Mouse (Mus musculus): ENCODE results near the gene Pdlim4. TPM values are rescaled to one million over a fixed set of nuclear protein-coding genes. Genes with fewer than 3 reads are reported as not detected.
"Not testable (repeated sequence)": the region's sequence is repeated elsewhere in the genome, so short reads cannot be mapped to it uniquely, and the experiment has no call there.

Pdlim4 gene
- polyA plus RNA-seq, 1 experiment: 2.9 TPM

DNA sequence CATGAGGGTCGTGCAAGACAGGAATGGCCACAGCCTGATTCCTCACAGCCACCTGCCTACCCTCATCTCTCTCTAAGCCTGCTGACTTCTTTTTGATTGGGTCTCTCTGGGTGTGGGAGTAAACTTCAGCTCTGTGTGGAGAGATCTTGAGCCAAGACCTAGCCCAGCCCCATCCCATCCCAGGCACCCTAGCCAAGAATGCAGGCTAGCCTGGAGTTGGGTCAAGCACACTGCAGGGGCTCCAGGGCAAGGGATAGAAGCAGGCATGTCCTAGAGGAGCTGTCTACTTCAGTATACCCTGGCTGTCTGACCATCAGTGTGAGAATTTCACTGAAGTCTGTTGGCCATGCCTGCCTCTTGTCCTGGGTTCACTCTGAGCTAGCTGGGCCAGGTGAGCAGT, 9.3 kb downstream of the Pdlim4 start:
- H3K27ac ChIP-seq (replicated peaks; ENCODE audit: low read depth, low read length): no peak overlapping the region
- H3K4me1 ChIP-seq (ENCODE audit: control insufficient read depth, insufficient read depth, insufficient read length, low read length): peaks cover 14% of the 10 kb centered on the region
- no peak overlapping the region for H3K4me3 ChIP-seq (ENCODE audit: insufficient read depth, low read depth, low read length)

- H3K4me3 ChIP-seq (ENCODE audit: insufficient read depth, low read depth, low read length): no peak overlapping the region
- peaks cover 14% of the 10 kb centered on the region for H3K4me1 ChIP-seq (ENCODE audit: control insufficient read depth, insufficient read depth, insufficient read length, low read length)
- H3K27ac ChIP-seq (replicated peaks; ENCODE audit: low read depth, low read length): no peak overlapping the region
Measured at GRCm38 (mm10) chr11:54058643-54059042, 10.2 kb downstream of the Pdlim4 start.

GRCm38 (mm10) chr11:54058056-54058617, 10.7 kb downstream of the Pdlim4 start:
- Histone ChIP-seq H3K27ac (replicated peaks; ENCODE audit: low read depth, low read length) (no peak overlapping the region), H3K4me1 (ENCODE audit: control insufficient read depth, insufficient read depth, insufficient read length, low read length) (peaks cover 14% of the 10 kb centered on the region), H3K4me3 (ENCODE audit: insufficient read depth, low read depth, low read length) (no peak overlapping the region)

DNA sequence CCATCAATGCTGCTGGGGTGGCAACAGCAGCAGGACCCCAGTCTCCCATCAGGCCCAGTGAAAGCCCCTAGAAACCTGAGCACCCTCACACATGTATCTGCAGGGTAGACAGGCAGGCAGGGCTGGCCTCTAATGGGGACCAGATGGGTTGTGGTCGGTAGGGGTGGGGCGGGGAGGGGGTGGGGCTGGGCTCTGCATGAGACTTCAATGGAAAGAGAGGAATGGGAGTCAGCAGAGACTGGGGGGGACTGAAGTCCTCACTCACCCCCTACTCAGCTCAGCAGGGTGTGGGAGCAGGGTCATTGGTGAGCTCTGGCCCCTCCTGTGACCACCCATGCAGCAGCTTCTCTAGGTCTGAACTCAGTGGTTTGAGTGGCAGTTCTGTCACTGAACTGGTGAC, 11.4 kb downstream of the Pdlim4 start:
- H3K4me3 ChIP-seq (ENCODE audit: insufficient read depth, low read depth, low read length): no peak overlapping the region
- peaks cover 11% of the 10 kb centered on the region for H3K4me1 ChIP-seq (ENCODE audit: control insufficient read depth, insufficient read depth, insufficient read length, low read length)
- no peak overlapping the region for H3K27ac ChIP-seq (replicated peaks; ENCODE audit: low read depth, low read length)

GRCm38 (mm10) chr11:54056132-54056531, 12.7 kb downstream of the Pdlim4 start:
- peaks cover 5% of the 10 kb centered on the region; the same call in 1 of the 2 replicates for H3K4me1 ChIP-seq (ENCODE audit: control insufficient read depth, insufficient read depth, insufficient read length, low read length)
- no peak overlapping the region for H3K27ac ChIP-seq (replicated peaks; ENCODE audit: low read depth, low read length)

DNA sequence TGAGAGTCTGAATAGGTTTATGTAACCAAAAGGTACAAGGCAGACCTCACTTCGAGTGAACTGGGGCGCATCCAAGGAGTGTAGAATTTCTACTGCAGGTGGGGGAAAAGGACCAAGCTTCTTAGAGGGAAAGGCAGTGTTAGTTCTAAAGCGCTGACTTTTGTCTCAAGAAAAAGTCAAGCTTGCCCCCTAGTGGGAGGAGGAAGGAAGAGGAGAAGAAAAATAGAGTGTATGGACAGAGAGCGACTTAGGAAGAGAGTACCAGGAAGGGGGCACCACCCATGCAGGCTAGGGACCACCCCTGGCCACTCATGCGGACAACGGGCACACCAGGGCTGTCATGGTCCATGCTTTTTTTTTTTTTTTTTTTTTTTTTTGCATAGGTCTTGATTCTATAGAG, 14.6 kb downstream of the Pdlim4 start:
- Histone ChIP-seq H3K27ac (replicated peaks; ENCODE audit: low read depth, low read length) (no peak overlapping the region), H3K4me1 (ENCODE audit: control insufficient read depth, insufficient read depth, insufficient read length, low read length) (no peaks in the 10 kb centered on the region; the same call in 1 of the 2 replicates), H3K4me3 (ENCODE audit: insufficient read depth, low read depth, low read length) (no peak overlapping the region)

More at GRCm38 (mm10) chr11:54056132-54056531, 12.7 kb downstream of the Pdlim4 start:
- H3K4me3 ChIP-seq (ENCODE audit: insufficient read depth, low read depth, low read length): no peak overlapping the region

GRCm38 (mm10) chr11:54053090-54053489, 15.7 kb downstream of the Pdlim4 start:
- H3K4me1 ChIP-seq (ENCODE audit: control insufficient read depth, insufficient read depth, insufficient read length, low read length): no peaks in the 10 kb centered on the region; the same call in 1 of the 2 replicates
- H3K4me3 ChIP-seq (ENCODE audit: insufficient read depth, low read depth, low read length): no peak overlapping the region
- no peak overlapping the region for H3K27ac ChIP-seq (replicated peaks; ENCODE audit: low read depth, low read length)

DNA sequence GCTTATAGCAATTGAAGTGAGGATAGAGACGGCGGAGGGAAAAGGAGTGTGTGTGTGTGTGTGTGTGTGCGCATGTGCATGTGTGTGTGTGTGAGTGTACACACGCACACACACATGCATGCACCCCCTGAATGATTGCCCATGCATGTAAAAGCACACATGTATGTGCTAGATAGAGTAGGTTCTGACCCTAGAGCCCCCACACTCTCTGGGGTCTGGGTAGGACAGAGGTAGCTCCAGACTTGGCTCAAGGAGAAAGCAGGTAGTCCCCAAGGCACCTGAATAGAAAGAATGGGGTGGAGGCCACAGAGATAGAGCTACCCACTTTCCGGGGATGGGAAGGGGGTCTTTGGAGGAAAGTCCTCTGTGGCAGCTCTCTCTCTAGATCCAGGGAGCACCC, 16.7 kb downstream of the Pdlim4 start:
- Histone ChIP-seq H3K27ac (replicated peaks; ENCODE audit: low read depth, low read length) (no peak overlapping the region), H3K4me3 (ENCODE audit: insufficient read depth, low read depth, low read length) (no peak overlapping the region), H3K4me1 (ENCODE audit: control insufficient read depth, insufficient read depth, insufficient read length, low read length) (no peaks in the 10 kb centered on the region; the same call in 1 of the 2 replicates)

- Histone ChIP-seq H3K27ac (replicated peaks; ENCODE audit: low read depth, low read length) (no peak overlapping the region), H3K4me3 (ENCODE audit: insufficient read depth, low read depth, low read length) (no peak overlapping the region), H3K4me1 (ENCODE audit: control insufficient read depth, insufficient read depth, insufficient read length, low read length) (no peaks in the 10 kb centered on the region; the same call in 1 of the 2 replicates)
Measured at GRCm38 (mm10) chr11:54051161-54051560, 17.7 kb downstream of the Pdlim4 start.

DNA sequence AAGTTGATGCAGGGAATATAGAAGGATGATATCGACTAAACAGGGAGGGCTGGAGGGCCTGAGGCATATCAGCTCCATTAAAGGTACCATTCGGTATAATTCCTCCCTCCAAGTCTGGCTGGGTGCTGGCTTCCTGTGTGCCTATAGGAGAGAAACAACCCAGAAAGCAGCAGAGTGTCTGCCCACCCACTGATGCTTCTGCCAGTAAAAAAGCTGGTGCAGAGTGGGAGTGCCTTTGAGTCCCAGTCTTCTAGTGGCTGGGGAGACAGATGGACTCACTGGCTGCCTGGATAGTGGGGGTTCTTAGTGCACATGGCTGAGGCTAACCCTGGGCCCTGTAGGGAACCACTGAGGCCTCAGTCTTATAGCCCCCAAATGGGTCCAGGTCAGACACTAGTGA, 18.6 kb downstream of the Pdlim4 start:
- Histone ChIP-seq H3K4me1 (ENCODE audit: control insufficient read depth, insufficient read depth, insufficient read length, low read length) (no peaks in the 10 kb centered on the region), H3K4me3 (ENCODE audit: insufficient read depth, low read depth, low read length) (no peak overlapping the region), H3K27ac (replicated peaks; ENCODE audit: low read depth, low read length) (no peak overlapping the region)

GRCm38 (mm10) chr11:54040676-54041075, 28.1 kb downstream of the Pdlim4 start:
- H3K27ac ChIP-seq (replicated peaks; ENCODE audit: low read depth, low read length): no peak overlapping the region
- no peaks in the 10 kb centered on the region for H3K4me1 ChIP-seq (ENCODE audit: control insufficient read depth, insufficient read depth, insufficient read length, low read length)
- no peak overlapping the region for H3K4me3 ChIP-seq (ENCODE audit: insufficient read depth, low read depth, low read length)

- H3K4me1 ChIP-seq (ENCODE audit: control insufficient read depth, insufficient read depth, insufficient read length, low read length); H3K27ac ChIP-seq (replicated peaks; ENCODE audit: low read depth, low read length); H3K4me3 ChIP-seq (ENCODE audit: insufficient read depth, low read depth, low read length): not testable (repeated sequence)
Measured at GRCm38 (mm10) chr11:54032872-54033271, 35.9 kb downstream of the Pdlim4 start.

GRCm38 (mm10) chr11:54028997-54029396, 39.8 kb downstream of the Pdlim4 start:
- Histone ChIP-seq H3K27ac (replicated peaks; ENCODE audit: low read depth, low read length) (peak overlapping the region; percentile 60), H3K4me3 (ENCODE audit: insufficient read depth, low read depth, low read length) (peak overlapping the region; percentile 77), H3K4me1 (ENCODE audit: control insufficient read depth, insufficient read depth, insufficient read length, low read length) (peaks cover 5% of the 10 kb centered on the region)

DNA sequence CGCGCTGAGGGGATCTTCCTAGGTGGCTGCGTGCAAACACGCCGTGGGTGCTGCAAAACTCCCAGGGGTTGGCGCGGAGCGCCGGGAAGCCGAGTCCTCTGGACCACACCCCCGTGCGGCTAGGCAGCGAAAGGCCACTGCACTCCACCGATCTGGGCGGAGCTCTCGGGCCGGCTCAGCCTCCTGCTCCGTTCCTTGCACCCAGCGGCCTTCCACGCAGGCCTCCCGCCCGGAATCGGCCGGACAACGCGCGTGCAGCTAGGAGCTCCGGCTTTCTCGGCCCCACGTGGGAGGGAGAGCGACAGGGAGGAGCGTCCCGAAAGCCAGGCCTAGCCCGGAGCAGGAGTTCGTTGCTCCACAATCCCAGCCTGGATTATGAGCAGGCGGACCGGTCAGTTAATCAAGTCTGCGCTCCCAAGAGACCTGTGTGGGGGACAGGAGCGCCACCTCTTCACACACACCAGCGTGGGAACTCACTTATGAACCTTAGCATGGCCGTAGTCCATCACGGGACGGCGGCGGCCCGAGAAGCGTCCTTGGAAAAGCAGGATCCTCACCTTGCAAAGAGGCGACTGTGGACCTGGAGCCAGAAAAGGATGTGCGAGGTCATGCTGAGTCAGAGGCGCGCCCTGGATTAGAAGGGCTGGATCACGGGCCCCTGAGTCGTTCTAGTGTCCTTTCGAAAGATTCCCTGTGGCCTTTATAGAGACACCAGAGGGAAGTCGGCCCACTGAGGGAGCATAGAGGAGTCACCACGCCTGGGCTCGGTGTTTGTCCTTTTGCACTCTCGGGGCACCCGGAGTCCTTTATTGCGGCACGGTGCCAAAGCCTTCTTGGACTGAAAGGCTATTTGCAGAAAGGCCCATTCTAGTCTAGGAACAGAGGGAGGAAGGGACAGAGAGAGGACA, 40.5 kb downstream of the Pdlim4 start, which contains the start of gene Slc22a4:
Slc22a4 (minus strand) TSS at position 47 of the 908 bp plus-strand sequence.
- Histone ChIP-seq H3K27ac (replicated peaks; ENCODE audit: low read depth, low read length) (peak within 1 kb of the TSS; percentile 60), H3K4me3 (ENCODE audit: insufficient read depth, low read depth, low read length) (peak within 1 kb of the TSS; percentile 77)

DNA sequence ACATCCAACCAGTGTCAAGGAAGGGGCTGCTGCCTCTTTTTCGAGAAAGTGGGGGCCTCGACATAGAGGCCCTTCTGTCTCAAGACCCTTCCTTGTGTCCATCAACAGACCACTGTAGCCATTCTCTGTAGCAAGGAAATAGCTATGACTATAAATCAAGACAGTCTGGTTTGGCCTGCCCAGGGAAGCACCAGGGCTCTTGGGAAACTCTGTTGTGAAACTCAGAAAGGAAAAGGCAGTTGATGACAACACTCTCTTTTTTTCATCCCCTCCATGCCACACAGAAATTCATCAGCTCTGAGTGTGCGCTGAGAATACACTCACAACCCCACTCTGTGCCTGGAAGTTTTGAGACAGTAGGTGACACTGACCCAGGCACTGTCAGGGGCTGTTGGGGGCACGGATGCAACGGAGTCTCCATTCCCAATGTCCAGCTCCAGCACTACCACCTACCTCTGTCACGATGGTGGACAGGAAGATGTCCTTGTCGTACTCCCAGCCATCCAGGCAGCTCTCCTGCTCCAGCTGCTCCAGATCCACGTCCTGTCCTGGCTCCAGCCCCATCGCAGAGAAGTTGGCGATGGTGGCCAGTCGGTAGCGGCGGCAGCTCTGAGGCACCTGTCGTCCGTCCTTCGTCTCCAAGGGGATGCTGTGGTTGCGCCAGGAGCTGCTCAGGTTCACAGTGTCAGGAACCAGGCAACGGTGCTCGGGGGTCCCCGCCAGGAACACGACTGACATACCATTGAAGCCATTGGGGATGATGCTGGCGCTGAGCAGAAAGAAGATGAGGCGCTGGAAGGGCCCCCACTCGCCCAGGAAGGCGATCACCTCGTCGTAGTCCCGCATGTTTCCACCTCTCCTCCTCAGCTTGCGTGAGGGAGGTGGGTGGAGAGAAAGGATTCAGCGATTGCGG, 41.4 kb downstream of the Pdlim4 start:
- peak overlapping the region; percentile 77 for H3K4me3 ChIP-seq (ENCODE audit: insufficient read depth, low read depth, low read length)
- no peak overlapping the region for H3K27ac ChIP-seq (replicated peaks; ENCODE audit: low read depth, low read length)
- peaks cover 5% of the 10 kb centered on the region for H3K4me1 ChIP-seq (ENCODE audit: control insufficient read depth, insufficient read depth, insufficient read length, low read length)

More for the DNA sequence above, 40.5 kb downstream of the Pdlim4 start, which contains the start of gene Slc22a4:
- H3K4me1 ChIP-seq (ENCODE audit: control insufficient read depth, insufficient read depth, insufficient read length, low read length): peaks cover 5% of the 10 kb centered on the region
